Mouse (Mus musculus) urinary bladder, adult 18-20 months (tissue): ENCODE measurements around the gene Mmp17.
"Not testable (repeated sequence)": the region's sequence is repeated elsewhere in the genome, so short reads cannot be mapped to it uniquely, and the experiment has no call there.

Source experiments
- DNase-seq, 2 experiments: peaks; one replicate each; pipeline ENCODE4 v3.0.0; 2022; ENCODE audit warnings: low spot score in 2 of 2, mixed read lengths in 2 of 2

Gene Mmp17

DNA sequence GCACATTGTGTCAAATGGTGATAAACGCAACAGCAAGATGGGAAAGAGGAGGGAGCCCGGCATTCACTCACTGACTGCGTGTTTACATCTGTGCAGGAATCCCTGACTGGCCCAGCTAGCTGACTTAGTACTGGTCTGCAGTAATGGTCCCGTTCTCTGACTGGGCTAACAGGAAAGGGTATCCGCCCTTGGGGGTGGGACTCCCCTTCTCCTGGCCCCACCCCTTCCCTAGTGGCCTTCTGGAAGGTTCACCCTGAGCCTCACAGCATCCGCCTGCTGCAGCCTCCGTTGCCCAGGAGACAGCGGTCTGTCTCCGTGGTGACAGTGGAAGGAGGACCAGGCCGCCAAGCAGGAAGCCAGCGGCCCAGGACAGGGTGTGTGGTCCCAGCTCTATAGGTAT is 6.9 kb downstream of the Mmp17 start:
- DNase-seq: no peak

DNA sequence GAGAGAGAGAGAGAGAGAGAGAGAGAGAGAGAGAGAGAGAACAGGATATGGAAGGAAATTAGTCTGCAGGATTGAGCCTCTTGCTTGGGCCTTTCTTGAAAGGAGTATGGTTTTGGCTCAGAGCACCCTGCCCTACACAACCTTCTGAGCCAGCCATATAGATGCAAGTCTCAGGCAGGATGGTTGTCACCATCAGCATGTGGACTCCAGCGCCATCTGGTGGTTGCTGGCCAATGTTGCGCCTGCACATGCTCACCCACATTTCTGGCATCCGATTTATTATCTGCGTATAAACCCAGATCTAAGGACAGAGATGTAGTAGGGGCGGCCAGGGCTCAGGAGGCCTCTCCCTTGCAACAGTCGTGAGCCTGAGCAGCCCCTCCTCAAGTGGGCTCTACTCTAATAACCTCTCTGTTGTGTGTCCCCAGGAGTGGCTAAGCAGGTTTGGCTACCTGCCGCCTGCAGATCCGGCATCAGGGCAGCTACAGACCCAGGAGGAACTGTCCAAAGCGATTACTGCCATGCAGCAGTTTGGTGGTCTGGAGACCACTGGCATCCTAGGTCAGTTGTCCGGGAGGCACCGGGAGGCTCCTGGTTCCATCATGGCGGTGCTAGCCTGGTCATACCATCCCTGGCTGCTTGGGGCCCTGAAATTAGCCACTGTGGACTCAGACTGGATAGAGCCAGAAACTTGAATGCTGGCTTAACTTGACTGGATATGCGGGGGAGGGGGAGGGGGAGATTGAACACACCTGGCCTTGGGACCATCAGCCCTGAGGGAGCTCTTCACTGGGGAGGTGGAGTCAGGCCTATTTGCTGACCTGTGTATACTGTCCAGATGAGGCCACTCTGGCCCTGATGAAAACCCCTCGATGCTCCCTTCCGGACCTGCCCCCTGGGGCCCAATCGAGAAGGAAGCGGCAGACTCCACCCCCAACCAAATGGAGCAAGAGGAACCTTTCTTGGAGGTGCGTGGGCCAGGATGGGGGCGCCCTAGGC is 10.4 kb downstream of the Mmp17 start:
- DNase-seq: peak; percentile 67 to 81

- DNase-seq: peak in 1 of 2 experiments; percentile 14
Observed at GRCm38 (mm10) chr5:129602071-129602487, 18.1 kb downstream of the Mmp17 start.

DNA sequence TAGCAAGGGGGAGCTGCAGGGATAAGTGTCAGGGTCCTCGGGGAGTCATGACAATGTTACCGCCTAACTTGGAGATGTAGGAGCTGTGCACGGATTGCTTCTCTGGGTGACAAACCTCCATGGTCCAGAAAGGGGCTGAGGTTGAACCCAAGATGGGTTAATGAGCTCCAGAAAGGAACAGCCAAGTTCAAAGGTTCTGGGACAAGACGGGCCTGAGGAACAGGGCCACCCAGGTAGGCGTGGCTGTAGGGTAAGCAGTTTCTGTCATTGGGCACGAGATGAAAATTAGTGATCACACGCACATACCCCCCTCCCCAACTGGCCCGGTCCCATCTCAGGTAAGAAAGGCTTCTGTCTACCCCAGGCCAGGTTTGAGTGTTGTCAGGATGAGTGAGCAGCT is 23.5 kb downstream of the Mmp17 start:
- DNase-seq: no peak

GRCm38 (mm10) chr5:129611060-129611459 is 27.1 kb downstream of the Mmp17 start:
- peak in 1 of 2 experiments; percentile 53 for DNase-seq

DNA sequence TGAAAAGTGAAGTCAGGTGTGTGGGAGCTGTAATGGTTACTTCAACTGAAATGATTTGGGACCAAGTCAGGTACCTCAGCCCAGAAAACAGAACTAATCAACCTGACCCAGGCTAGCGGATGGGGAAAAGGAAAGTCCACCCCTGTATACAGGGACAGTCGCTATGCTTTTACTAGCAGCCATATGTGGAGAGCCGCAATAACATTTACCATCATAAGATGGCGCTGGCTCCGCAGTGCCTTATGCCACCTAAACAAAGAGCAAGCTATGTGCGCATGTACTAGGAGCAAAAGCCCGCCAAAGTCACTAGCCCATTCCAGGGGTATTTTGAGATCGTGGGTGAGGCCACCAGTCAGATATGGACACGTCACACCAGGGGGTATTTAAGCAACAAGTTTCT is 36.6 kb downstream of the Mmp17 start:
- not testable (repeated sequence) for DNase-seq

- DNase-seq: no peak
Observed at GRCm38 (mm10) chr5:129621361-129621760, 37.4 kb downstream of the Mmp17 start.

DNA sequence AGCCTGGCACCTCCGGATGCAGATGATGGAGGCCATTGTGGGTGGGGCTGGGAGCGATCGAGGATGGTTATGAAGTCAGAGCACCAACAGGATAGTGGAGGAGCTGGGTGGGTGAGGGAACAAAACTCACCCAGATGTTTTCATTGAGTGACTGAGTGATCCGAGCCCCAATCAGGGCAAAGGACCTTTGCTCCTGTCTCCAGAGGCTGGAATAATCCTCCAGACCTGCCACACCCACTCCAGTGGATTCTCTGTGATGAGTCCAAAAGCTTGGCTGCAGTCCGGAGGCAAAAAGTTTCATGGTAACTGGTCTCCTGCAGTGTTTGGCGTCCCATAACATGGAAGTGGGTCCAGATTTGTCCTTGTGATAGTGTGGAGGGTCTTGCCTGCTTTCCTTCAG is 42.1 kb downstream of the Mmp17 start:
- no peak for DNase-seq

- not testable (repeated sequence) for DNase-seq
Observed at GRCm38 (mm10) chr5:129626586-129626985, 42.6 kb downstream of the Mmp17 start.

- not testable (repeated sequence) for DNase-seq
Observed at GRCm38 (mm10) chr5:129632270-129633250, 48.6 kb downstream of the Mmp17 start.

- no peak for DNase-seq
Observed at GRCm38 (mm10) chr5:129650858-129651257, 66.9 kb downstream of the Mmp17 start.

- no peak for DNase-seq
Observed at GRCm38 (mm10) chr5:129657016-129657415, 73.0 kb downstream of the Mmp17 start.

DNA sequence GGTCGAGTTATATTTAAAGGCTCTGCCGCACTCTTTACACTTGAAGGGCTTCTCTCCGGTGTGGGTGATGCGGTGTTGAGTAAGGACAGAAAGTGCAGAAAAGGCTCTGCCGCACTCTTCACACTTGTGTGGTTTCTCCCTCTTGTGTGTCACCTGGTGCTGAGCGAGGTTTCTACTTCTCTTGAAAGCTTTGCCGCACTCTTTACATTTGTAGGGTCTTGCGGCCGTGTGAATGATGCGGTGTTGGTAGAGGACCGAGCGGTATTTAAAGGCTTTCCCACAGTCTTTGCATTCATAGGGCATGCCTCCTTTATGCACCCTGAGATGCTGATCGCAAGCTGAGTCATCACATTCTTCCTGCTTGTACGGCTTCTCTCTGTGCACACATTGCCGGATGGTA is 74.0 kb downstream of the Mmp17 start:
- no peak for DNase-seq
